Mouse (Mus musculus): ENCODE measurements around the gene Olfr575.

GRCm38 (mm10) chr7:102916405-102916804 is 42.2 kb downstream of the Olfr575 start:
- TF ChIP-seq CTCF (conservative IDR thresholded peaks at IDR 0.05 in 1 of 2, IDR thresholded peaks at IDR 0.05 in 1 of 2; ENCODE audit: low read depth in 2 of 2, low read length in 2 of 2) = no peak
- TF ChIP-seq CHD1 (IDR thresholded peaks at IDR 0.05; ENCODE audit: low read depth, low read length) = no peak
- no peak for TF ChIP-seq RAD21 (IDR thresholded peaks at IDR 0.05; ENCODE audit: low read depth, low read length)
- TF ChIP-seq USF2 (conservative IDR thresholded peaks at IDR 0.05; ENCODE audit: low read depth, low read length) = no peak
- TF ChIP-seq POLR2A (IDR thresholded peaks at IDR 0.05; ENCODE audit: low read depth, low read length) = no peak
- TF ChIP-seq ELF1 (IDR thresholded peaks at IDR 0.05; ENCODE audit: low read depth, low read length) = no peak

Measured in CH12.LX (cell line).